Mouse (Mus musculus) brain, embryonic 18.5 days (tissue): Measurements from ENCODE around the gene Zbtb1.

Experiments used
- DNase-seq: peaks from one replicate; pipeline ENCODE4 v3.0.0-alpha.2; 2012; ENCODE audit warnings: low read depth, low spot score

The Zbtb1 gene

DNA sequence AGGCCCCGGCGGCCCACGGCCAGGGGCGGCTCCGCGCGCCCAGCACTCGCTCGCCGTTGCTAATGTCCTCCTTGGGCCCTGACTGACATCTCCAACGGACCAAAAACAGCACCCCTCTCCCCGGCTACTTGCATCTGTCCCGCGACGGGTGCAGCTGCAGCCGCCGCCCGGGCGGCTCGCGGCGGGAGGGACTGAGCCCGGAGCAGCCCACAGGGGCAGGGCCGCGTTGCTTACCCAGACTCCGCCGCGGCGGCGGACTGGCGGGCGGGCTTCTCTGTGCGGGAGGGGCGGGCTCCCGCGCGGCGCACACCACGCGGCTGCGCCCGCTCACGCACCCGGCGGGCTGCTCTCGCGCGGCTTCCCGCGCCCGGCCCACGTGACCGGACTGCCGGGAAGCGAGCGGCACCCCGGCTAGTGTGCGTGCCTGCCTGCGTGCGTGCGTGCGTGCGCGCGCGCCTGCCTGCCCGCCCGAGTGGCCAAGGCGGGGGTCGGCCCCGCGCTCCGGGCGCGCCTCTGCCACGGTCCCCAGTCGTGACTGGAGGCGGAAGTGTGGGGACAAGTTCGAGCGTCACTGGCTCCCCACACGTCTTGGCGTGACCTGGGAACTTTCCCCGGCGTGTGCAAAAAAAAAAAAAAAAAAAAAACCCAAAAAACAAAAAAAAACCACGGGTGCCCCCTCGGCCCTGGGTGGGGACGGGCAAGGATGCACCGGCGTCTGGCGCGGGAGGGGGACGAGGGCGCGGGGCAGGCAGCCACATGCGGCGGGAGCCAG, 674 bp upstream of the Zbtb1 start, which contains the start of gene Zbtb25:
Gene Zbtb25, minus strand, starts transcription at position 397 of the 772 bp plus-strand sequence.
- DNase-seq: peak; percentile 89

DNA sequence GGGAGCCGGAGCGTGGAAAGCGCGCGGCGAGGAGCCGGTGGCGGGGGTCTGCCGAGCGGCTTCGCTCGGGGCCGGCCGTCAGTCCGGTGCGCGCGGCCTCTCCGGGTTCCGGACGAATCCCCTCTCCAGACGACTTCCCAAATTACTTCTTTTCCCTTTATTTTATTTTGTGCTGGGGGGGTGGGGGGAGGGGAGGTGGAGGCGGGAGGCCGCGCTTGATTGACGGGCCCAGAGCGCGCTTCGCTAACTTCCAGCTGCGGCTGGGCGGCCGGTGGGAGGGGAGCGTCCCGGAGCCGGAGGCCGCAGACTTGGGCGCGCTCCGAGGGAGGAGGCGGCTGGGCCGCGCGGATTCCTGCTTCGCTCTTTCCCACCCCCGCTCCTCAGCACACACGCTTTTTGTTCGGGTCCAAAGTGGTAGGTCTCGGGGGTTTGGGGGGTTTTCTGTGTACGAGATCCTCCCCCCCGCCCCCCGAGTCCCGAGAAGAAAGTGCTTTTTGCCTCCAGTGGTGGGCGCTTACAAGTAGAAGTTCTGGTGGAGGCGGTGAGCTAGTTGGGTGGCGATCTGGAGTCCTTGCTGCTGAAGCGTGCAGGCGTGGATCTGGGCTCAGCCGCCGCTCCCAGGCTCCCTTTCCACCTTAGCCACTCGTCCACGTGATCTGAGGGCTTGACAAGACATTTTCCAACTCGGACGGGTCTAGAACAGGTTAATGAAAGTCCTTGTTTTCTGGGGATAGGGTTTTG, 935 bp downstream of the Zbtb1 start:
- DNase-seq: no peak

DNA sequence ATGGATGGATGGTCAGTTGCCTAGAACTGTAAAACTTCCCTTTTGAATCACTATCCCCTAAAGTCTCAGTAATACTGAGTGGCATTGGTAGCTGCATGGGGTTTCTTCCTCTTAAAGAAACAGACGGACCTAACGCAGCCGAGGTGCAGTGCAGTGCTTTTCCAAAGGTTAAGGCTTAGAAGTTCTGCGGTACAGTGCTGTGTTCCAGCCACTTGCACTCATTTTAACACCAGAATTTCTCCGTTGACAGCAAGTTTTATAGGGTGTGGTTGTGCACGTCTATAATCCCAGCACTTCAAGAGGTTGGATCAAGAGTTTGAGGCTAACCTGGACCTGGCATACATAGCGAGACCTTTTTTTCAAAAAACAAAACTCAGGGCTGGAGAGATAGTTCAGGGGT, 2.0 kb downstream of the Zbtb1 start:
- DNase-seq: no peak

DNA sequence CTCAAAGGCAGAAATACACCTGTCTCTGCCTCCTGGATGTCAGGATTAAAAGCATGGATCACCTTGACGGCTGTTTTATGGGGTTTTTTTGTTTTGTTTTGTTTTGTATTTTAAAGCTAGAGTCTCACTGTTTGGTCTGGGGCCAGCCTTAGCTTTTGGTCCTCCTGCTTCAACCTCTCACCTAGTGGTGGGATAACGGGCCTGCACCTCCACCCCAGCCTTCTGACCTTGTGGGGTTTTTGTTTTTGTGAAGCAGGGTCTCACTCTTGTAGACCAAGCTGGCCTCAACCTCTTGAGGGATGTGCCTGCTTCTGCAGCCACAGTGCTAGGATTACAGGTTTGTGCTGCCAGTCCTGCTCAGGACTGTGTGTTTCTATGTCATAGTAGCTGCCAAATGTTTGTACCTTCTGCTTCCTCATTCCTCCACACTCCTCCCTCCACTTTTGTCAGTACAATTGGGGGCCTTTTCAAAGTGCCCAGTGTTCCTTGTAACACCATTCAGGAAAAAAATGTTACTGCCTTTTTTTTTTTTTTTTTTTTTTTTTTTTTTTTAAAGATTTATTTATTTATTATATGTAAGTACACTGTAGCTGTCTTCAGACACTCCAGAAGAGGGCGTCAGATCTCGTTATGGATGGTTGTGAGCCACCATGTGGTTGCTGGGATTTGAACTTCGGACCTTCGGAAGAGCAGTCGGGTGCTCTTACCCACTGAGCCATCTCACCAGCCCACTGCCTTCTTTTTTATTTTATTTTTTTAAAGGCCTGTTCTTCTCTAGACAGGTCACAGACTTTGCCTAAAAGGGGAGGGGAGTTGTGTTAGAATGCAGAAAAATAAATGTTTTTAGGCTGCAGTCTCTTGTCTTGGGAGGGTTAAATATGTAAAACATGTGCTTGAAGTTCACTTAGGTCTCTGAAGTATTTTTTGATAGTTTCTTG, 3.1 kb downstream of the Zbtb1 start:
- DNase-seq: no peak

DNA sequence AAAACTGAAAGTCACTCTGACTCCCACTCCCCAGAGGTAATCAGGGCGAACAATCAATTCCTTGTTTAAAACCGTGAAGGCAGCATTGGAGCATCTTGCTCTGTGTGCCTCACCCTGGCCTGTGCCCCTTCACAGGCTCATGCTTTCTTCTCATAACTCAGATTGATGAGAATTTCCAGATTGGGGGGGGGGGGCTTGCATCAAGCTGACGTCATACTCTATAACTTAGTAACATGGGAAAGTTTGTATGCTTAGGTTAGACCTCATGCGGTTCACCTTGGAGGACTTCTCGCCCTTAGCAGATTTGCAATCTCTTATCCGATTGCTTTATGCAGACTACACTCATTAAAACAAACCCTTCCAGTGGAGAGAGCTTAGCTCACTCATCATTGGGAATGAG, 3.9 kb downstream of the Zbtb1 start:
- no peak for DNase-seq

DNA sequence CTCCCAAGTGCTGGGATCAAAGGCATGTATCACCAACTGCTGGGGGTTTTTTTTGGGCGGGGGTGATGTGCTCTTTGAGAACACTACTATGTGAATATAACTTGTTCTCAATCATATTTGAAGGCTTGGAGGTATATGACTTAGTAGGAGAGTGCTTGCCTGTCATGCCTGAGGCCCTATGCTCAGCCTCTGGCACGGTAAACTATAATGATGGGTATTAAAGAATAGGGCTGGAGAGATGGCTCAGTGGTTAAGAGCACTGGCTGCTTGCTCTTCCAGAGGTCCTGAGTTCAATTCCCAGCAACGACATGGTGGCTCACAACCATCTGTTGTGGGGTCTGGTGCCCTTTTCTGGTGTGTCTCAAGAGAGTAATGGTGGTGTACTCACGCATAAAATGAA, 4.8 kb downstream of the Zbtb1 start:
- no peak for DNase-seq

DNA sequence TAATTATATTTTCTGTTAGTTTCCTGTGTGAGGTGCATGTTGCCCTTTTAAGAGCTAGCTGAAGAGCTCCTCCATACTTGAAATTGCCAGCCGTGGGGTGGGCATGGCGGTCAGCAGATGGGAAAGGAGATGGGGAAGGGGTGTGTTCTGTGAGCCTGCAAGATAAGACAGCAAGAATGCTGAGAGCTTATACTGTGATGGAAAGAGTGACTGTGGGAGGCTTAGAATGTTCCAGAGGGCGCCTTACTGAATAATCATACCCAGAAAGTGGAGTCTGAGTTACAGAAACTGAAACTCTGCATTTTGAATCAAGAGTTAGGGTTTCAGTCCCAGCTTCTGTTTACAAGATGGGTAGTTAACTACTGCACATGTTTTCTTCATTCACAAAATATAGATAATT, 5.4 kb downstream of the Zbtb1 start:
- DNase-seq: no peak

DNA sequence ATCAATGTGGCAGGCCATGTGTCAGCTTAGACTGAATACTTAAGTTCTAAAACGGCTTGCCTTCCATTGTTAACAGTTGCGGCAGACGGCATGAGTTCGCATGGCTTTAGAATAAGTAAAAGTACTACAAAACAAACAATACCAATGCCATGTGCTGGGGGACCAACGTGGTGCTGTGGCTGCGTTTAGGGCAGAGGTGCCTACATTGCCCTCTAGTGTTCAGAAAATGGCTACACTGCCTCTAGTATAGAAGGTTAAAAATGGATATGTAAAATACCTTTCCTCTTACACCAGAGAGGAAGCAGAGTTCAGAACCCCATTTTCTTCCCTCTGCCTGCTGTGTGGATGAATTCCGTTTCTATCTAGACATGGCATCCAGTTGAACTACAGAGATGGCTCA, 6.6 kb downstream of the Zbtb1 start:
- DNase-seq: no peak

DNA sequence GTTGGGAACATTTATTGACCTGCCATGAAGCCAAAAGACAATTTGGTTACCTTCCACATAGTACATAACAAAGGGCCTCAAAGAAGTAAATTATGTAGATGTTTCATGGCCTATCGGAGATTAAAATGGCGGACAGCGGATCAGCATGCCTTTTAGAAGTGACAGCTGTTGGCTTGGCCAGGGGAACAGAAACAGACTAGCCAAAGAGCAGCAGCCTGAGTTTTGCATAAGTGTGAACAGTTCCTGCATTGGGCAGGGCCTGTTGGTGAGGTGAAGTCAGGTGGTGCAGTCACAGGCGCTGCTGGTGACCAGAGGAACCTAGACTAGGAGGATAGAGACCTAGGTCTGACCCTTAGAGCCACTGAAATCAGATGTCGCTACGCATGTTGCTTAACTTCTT, 7.0 kb downstream of the Zbtb1 start:
- no peak for DNase-seq

DNA sequence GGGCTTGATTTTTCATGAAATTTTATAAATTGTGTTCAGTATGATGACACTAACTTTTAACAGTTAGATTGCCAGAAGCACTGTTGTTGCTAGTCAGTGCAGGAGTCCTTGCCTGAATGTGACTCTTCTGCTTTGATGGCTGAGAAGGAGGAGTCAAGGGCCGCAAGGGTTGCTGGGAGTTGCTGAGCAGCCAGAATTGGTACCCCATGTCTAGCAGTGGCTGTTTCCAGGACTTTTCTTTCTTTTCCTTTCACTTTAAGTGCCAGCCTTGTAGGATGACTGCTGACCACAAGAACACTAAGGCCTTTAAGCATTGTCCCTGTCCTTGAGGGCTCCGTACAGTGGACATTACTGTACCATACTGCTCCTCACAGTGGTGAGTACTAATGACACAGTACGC, 7.7 kb downstream of the Zbtb1 start:
- no peak for DNase-seq

DNA sequence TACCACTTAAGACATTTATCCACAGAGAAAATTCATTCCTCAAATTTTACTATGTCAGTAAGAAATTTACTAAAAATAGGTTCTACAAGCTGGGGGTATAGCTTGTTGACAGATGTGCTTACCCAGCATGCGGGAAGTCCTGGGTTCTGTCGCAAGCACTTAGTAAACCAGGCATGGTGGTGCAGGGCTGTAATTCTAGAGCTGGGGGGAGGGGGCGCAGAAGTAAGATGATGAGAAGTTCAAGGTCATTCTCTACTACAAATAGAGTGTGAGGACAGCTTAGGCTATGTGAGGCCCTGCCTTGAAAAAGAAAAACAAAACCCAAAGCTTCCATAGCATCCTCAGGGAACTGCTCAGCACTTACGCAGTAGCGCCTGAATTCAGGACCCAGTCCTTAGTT, 8.5 kb downstream of the Zbtb1 start:
- DNase-seq: no peak

DNA sequence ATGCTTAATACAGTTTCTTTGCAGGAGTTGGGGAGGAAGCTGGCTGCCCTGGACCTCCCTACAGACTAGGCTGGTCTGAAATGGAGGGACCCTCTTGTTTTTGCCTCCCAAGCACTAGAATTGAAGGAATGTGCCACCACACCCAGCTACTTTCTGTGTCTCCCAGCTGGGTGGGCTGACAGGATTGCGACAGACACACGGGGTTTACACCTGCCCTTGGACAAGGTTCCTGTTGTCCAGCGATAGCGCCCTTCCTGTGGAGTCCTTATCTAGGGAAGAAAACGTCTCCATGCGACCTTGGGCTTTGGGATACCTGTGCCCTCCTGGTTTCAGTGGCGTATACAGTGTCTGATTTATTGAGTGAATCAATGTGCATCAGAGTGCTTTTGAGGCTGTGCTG, 10.1 kb downstream of the Zbtb1 start:
- DNase-seq: no peak

DNA sequence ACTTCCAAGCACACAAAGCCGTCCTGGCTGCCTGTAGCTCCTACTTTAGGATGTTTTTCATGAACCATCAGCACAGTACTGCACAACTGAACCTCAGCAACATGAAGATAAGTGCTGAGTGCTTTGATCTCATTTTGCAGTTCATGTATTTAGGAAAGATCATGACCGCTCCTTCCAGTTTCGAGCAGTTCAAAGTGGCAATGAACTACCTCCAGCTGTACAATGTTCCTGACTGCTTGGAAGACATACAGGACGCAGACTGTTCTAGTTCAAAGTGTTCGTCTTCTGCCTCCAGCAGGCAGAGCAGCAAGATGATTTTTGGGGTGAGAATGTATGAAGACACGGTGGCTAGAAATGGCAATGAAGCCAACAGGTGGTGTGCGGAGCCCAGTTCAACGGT, 15.3 kb downstream of the Zbtb1 start:
- no peak for DNase-seq

DNA sequence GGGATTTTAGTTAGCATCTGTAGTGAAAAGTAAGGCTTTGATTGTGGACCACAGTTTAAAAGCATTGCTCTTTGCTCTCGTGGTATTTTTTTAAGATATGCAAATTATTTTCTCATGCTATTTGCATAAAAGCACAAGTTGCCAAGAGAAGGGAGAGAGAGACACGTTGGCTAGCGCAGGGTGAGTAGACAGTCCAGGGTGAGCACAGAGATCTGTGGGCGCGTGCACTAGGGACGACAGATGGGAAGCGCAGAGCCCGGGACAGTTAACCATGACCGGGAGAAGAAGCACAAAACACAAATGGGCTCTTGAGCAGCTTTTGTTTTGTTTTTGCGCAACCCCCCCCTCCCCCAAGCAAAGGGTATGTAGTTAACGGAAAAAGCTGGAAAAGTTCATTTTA, 18.7 kb downstream of the Zbtb1 start:
- no peak for DNase-seq

DNA sequence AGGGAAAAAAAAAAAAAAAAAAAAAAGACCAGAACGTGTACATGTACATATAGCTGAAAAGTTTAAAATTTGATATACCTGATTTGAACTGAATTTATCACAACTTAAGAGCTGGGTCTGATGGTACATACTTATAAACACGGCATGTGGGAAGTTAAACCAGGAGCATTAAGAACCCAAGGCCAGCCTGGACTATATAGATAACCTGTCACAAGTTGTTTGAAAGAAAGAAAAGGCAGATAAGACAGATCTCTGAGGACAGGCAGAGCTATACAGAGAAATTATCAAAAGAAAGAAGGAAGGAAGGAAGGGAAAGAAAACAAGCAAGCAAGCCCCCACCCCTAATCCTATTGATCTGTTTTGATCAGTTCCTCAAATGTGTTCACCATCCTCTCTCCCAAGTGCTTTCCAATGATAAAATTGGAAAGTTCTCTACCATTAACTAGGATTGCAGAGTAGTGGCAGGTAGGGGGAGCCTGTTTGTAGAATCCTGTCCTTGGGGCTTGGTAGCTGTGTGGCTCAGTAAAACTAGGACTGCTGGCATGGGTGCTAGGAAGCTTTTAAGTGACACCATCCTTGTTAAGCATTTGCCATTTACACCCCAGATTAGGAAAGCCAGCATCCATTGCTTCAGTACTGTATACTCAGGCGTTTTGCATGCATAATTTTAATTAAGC, 21.7 kb downstream of the Zbtb1 start:
- DNase-seq: no peak

DNA sequence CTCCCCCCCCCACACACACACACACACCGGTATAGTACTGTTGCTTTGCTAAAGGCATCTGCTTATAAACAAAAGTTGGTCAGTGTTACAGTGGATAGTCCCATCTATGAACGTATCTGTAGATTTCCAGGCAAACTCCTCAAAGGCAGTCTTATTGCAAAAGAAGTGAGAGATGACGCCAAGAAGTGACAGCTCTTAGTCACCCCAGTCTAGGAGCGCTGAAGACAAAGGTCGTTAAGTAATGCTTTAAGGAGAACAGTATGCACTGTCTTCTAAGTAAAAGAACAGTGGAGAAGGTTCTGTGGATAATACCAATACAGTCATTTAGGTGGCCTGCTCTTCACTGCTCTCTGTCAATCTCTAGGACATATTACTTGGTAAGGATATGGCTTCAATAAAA, 22.9 kb downstream of the Zbtb1 start:
- no peak for DNase-seq

DNA sequence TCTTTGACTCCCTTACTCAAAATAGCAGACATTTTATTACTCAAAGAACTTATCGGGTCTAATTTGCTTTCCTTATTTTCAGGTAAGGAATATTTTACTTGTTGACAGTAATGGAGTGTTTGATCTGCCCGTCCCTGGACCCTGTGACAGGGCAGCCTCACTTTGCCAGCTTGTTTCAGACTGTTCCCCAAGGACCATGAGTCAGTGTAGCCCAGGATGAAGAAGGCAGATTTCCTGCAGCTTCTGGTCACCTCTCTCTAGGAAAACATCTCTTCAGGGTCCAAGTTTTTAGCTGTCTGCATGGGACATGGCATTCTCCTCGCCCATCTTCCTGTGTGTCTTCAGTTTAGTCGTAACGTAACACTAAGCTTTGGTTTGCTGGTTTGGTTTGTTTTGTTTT, 27.2 kb downstream of the Zbtb1 start:
- no peak for DNase-seq

DNA sequence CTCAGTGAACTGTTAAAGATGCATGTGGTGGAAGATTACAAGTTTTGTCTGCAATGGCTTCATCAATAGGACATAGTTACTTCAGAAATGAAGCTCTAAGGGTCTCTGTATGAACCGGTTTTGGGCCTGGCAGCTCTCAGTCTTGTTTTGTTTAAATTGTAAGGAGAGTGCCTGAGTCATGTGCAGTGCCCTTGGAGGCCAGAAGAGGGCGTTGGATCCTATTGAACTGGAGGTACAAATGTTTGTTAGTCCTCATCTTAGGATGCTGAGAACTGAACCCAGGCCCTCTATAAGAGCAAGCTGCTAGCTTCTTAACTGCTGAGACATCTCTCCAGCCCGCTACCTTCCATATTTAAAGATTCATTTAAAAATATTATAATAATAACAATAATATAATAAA, 31.6 kb downstream of the Zbtb1 start:
- no peak for DNase-seq

DNA sequence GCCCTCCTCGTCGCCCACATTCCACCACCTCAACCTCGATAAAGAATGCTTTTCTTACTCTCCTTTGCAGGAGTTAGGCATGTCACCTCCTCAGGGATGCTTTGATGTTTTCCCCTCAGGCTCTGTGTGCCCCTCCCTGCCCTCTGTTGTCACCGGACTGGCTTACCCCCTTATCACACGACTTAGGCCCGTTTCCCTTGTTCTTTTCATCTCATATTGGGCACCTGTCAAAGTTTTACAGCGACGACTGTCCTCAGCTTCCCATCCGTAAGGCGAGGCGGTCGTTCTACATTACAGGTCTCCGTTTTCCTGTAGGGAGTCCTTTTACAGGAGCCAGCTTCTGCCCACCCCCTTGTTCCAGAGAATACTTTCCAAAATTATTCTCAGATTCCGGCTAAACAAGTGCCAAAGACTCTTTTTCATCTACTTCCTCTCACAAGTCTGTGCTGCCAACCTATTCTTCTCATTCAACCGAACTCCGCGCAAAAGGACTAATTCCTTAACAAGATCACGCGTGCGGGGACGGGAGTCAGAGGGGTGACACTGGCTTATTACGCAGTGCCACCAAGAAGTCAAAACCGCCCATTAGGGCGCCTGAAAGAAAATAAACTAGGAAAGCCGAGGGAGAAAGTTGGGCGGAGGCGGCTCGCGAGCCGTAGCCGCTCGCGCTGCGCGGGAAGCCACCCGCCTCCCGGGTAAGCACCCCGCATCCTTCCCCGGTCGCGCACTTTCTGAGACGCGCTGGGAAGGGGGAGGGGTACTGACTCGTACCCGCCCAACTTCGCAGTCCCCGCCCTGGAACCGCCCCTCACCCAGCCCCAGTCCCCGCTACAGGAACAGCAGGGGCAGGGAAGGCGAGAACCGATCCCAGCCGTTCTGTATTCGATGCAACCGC, 33.2 kb downstream of the Zbtb1 start:
- DNase-seq: no peak

DNA sequence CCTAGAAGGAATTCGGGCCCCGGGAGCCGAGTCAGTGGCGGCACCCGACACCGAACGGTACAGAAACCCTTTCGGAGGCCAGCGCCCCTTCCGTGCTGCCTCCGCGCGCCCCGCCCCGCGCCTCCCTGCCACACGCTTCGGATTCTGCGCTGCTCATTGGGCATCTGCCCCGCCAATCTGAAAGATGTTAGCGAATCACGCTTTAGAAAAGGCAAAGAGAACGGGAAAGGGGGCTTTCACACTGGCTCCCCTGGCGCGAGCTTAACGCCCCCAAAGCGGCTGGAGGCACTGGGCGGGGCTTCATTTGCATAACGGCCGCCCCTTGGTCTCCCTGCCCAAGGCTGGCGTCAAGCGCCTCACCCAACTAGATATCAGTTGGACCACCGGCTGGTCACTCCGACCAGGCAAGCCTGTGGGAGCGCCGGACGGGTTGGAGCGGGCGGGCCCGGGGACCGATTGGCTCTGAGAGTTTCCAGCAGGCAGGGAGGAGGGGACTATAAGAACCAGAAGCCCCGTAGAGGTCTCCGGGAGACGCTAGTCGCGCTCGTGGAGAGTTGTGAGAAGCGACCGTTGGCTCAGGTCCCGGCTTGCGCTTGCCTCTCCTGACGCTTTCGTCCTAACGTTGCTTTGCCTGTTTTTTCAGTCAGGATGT, 33.9 kb downstream of the Zbtb1 start, which contains the start of gene Hspa2:
Gene Hspa2, plus strand, starts transcription at position 291 of the 652 bp plus-strand sequence.
- peak; percentile 97 for DNase-seq
